Mouse (Mus musculus): ENCODE measurements around the gene Eno1.

GRCm38 (mm10) chr4:150209751-150210150, 26.8 kb upstream of the Eno1 start:
- TF ChIP-seq CTCF (IDR thresholded peaks at IDR 0.05; ENCODE audit: low read depth, low read length) (no peak), POLR2A (IDR thresholded peaks at IDR 0.05; ENCODE audit: extremely low read depth, insufficient read depth, low read length) (no peak)

Measured in liver, adult 2 months (tissue).